ENCODE assay signal across 20 mouse cellular contexts in the genomic region with DNA sequence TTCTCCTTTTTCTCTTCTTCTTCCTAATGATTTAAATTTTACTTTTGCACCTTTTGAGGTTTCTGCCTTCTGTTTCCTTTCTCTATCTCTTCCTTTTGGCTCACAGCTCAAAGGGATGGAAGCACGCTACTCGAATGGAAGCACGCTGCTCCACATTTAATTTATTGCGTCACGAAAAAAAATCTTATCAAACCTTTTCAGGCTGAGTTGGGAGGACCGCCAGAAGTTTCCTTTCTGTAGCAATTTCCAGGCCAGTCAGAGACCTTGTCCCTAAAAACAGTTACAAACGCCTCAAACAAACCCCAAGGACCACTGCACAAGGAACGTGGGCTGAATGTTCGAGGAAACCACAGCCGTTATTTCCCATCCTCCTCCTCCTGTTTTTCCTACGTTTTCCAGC.
DNase-seq lines count a peak whose midpoint lies in the region; ATAC-seq lines count a peak whose summit lies in the region.
"Had no signal": no experiment of that assay in that cellular context is flagged by ENCODE, and none has a peak within 500 bp of the region (broad histone marks: within the 10 kb centered on the region; RNA-seq: fewer than 3 reads in every experiment).

No protein-coding gene starts in this region.

- H3K9ac ChIP-seq in kidney, embryonic 16.5 days (replicated peaks; ENCODE audit: low read length) = no peak overlapping the region
- H3K9ac ChIP-seq: embryonic facial prominence, embryonic 15.5 days; hindbrain, embryonic 14.5 days; intestine, embryonic 15.5 days; limb, embryonic 13.5 days; liver, embryonic 15.5 days had no signal

- peaks cover 4% of the 10 kb centered on the region for H3K4me1 ChIP-seq in kidney, embryonic 16.5 days (ENCODE audit: insufficient read depth, low read length)
- H3K4me1 ChIP-seq: intestine, embryonic 15.5 days had no signal

- no peak for DNase-seq in kidney, adult 11 months
- peak; percentile 49 for DNase-seq in adrenal gland, postnatal 10 days
- peak; percentile 48 to 65 for DNase-seq in adrenal gland, postnatal 36 days
- no peak for DNase-seq in right cerebral cortex, postnatal 4 days
- DNase-seq: cerebellum, adult 9-11 months; embryo, embryonic 11 days; heart, postnatal 10 days; midbrain, embryonic 14.5 days; spleen, adult 18-20 months; thymus, postnatal 14 days had no signal

- H3K27ac ChIP-seq in kidney, embryonic 16.5 days (ENCODE audit: low read length) = peak overlapping the region; percentile 38; the same call in 1 of the 2 replicates
- H3K27ac ChIP-seq: embryonic facial prominence, embryonic 15.5 days; forebrain, embryonic 10.5 days; hindbrain, embryonic 14.5 days; intestine, embryonic 15.5 days; limb, embryonic 13.5 days; liver, embryonic 15.5 days; macrophage had no signal

- 0 out of 2 replicates have a peak overlapping the region, but pooled peaks have one; percentile 4 for H3K4me2 ChIP-seq in kidney, embryonic 16.5 days (replicated peaks; ENCODE audit: low read depth, low read length)
- H3K4me2 ChIP-seq: embryonic facial prominence, embryonic 15.5 days; hindbrain, embryonic 14.5 days; intestine, embryonic 15.5 days; limb, embryonic 13.5 days; liver, embryonic 15.5 days had no signal

- no peak for ATAC-seq in kidney, embryonic 16.5 days (ENCODE audit: low FRiP score, low TSS enrichment)
- ATAC-seq in megakaryocyte progenitor cell, adult 5-6 weeks (replicated peaks; ENCODE audit: poor library complexity) = peak; percentile 40
- no peak for ATAC-seq in activated CD4-positive, CD25-positive, alpha-beta regulatory T cell, adult 4 months
- ATAC-seq: intestine, embryonic 15.5 days had no signal

- 47% methylated on average over 11 of the region's 11 CpGs for WGBS in kidney, embryonic 16.5 days

- no peak overlapping the region for H3K4me3 ChIP-seq in kidney, embryonic 16.5 days (ENCODE audit: low read length)
- H3K4me3 ChIP-seq: embryonic facial prominence, embryonic 15.5 days; forebrain, embryonic 10.5 days; intestine, embryonic 15.5 days; limb, embryonic 13.5 days; liver, embryonic 15.5 days had no signal

- H3K36me3 ChIP-seq in kidney, embryonic 16.5 days (ENCODE audit: insufficient read depth, low read length) = no peaks in the 10 kb centered on the region
- H3K36me3 ChIP-seq: embryonic facial prominence, embryonic 15.5 days; forebrain, embryonic 10.5 days; intestine, embryonic 15.5 days; limb, embryonic 13.5 days; liver, embryonic 15.5 days had no signal

- no peaks in the 10 kb centered on the region for H3K9me3 ChIP-seq in kidney, embryonic 16.5 days (ENCODE audit: low read length)
- H3K9me3 ChIP-seq: embryonic facial prominence, embryonic 15.5 days; forebrain, embryonic 10.5 days; intestine, embryonic 15.5 days; limb, embryonic 13.5 days; liver, embryonic 15.5 days had no signal

- H3K27me3 ChIP-seq in kidney, embryonic 16.5 days (ENCODE audit: insufficient read depth, low read length) = no peaks in the 10 kb centered on the region
- H3K27me3 ChIP-seq: embryonic facial prominence, embryonic 15.5 days; intestine, embryonic 15.5 days; limb, embryonic 13.5 days; liver, embryonic 15.5 days had no signal

Comparison
In these comparisons a context has a peak if more than half of its experiments do, and no peak if none do; other contexts are left out.
1. DNase-seq: peak in adrenal gland, postnatal 10 days (single experiment) and adrenal gland, postnatal 36 days (2 of 2); none in kidney, adult 11 months (single experiment) and right cerebral cortex, postnatal 4 days (single experiment).